Mouse (Mus musculus) thymus, adult 2 months (tissue): Measurements from ENCODE around the gene Map7.

Source experiments
- CTCF ChIP-seq: fragments of 200-500 bp; IDR thresholded peaks from 2 replicates; pipeline ENCODE4 v1.5.1; 2012; ENCODE audit warnings: mild to moderate bottlenecking, control low read depth, low read length, moderate library complexity, borderline replicate concordance; ENCODE audit not compliant: control insufficient read depth, poor library complexity, insufficient read depth; ENCODE audit errors: extremely low read depth
- POLR2A ChIP-seq: fragments of 200-500 bp; IDR thresholded peaks from 2 replicates; pipeline ENCODE4 v1.6.1; 2012; ENCODE audit warnings: mild to moderate bottlenecking, low read length, control low read depth, moderate library complexity; ENCODE audit not compliant: control insufficient read depth, poor library complexity, insufficient read depth; ENCODE audit errors: extremely low read depth

GRCm38 (mm10) chr10:20218866-20219265 lies 70.6 kb downstream of the Map7 start:
- no peak for TF ChIP-seq CTCF
- no peak for TF ChIP-seq POLR2A
